Mouse (Mus musculus): ENCODE data around the gene Map1a. TPM values are rescaled to one million over a fixed set of nuclear protein-coding genes. Genes with fewer than 3 reads are reported as not detected.

Map1a gene
- polyA plus RNA-seq, 1 experiment from 2014 or later, result 2.6 TPM

DNA sequence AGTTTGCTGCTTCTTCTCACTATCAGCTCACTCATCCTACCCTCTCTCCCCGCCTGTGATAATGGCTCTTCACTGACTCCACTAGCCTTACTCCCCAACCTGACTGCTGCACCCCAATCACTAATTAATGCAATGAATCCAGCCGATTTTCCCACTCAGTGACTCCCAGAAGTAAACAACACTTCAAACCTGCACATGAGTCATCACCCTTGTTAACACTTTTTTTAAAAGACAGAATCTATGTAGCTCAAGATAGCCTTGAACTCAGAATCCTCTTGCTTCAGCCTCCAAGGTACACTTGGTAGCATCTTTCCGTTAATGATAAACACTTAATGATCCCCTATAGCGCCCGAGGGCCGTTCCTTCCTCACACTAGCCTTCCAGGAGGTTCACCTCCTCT is 65.0 kb downstream of the Map1a start:
- WGBS, result under 1% methylated on average over 6 of the region's 6 CpGs
- ATAC-seq, result no peak

DNA sequence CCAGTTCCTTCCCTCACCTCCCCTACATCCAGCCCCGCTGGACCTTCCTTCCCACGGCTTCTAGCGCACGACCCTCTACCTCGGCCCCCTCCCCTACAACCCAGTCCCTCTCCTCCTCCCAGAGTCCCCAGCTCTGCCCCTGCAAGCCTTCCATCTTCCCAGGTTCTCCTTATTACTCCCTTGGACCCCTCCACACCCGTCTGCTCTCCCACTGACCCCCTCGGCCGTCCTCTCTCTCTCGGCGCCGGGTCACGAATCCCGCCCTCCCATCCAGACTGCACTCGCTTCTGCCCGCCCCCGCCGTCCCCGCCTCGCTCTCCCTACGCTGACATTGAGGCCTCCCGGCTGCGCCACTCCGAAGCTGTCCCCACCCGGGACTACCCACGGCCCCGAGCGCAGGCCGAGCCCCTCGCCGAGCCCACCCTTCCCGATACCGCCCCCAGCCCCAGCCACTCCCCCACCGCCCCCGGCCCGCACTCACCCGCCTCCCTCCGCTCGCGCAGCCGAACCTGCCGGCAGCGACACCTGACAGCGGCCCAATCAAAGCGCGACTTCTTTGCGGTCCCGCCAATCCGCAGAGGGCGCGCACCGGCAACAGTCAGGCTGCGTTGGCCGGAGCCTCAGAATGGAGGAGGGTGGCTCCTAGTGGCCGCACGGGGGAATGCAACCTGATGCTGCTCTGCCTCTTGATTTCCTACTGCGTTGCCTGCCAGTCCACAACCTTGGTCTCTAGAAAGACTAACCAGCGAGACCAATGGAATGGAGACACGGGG is 65.6 kb downstream of the Map1a start, which contains the start of gene Ppip5k1:
TSS of gene Ppip5k1 (minus strand) at position 577 of the 773 bp plus-strand sequence.
- WGBS, result under 1% methylated on average over 58 of the region's 58 CpGs
- Histone ChIP-seq H3K9me3 (ENCODE audit: control insufficient read depth, low read length) (no peaks in the 10 kb centered on the region), H3K27me3 (replicated peaks; ENCODE audit: control insufficient read depth, insufficient read depth, low read length) (no peaks in the 10 kb centered on the region), H3K9ac (ENCODE audit: low read depth, low read length) (peak within 1 kb of the TSS; percentile 82), H3K27ac (ENCODE audit: low read length) (peak within 1 kb of the TSS; percentile 26; the same call in 1 of the 2 replicates), H3K4me1 (ENCODE audit: control insufficient read depth, insufficient read depth, low read length) (peaks cover 16% of the 10 kb centered on the region), H3K36me3 (ENCODE audit: control insufficient read depth, insufficient read depth, low read length) (no peaks in the 10 kb centered on the region), H3K4me3 (ENCODE audit: low read length) (peak within 1 kb of the TSS; percentile 70), H3K4me2 (ENCODE audit: low read depth, low read length) (peak within 1 kb of the TSS; percentile 88)
- peak; percentile 85 for ATAC-seq

More for the DNA sequence above, 65.0 kb downstream of the Map1a start:
- no peaks in the 10 kb centered on the region for H3K27me3 ChIP-seq (replicated peaks; ENCODE audit: control insufficient read depth, insufficient read depth, low read length)
- H3K4me3 ChIP-seq (ENCODE audit: low read length), result peak overlapping the region; percentile 70
- peak overlapping the region; percentile 88 for H3K4me2 ChIP-seq (ENCODE audit: low read depth, low read length)
- peak overlapping the region; percentile 26; the same call in 1 of the 2 replicates for H3K27ac ChIP-seq (ENCODE audit: low read length)
- peak overlapping the region; percentile 82 for H3K9ac ChIP-seq (ENCODE audit: low read depth, low read length)
- no peaks in the 10 kb centered on the region for H3K36me3 ChIP-seq (ENCODE audit: control insufficient read depth, insufficient read depth, low read length)
- no peaks in the 10 kb centered on the region for H3K9me3 ChIP-seq (ENCODE audit: control insufficient read depth, low read length)
- peaks cover 11% of the 10 kb centered on the region; the same call in 1 of the 2 replicates for H3K4me1 ChIP-seq (ENCODE audit: control insufficient read depth, insufficient read depth, low read length)

DNA sequence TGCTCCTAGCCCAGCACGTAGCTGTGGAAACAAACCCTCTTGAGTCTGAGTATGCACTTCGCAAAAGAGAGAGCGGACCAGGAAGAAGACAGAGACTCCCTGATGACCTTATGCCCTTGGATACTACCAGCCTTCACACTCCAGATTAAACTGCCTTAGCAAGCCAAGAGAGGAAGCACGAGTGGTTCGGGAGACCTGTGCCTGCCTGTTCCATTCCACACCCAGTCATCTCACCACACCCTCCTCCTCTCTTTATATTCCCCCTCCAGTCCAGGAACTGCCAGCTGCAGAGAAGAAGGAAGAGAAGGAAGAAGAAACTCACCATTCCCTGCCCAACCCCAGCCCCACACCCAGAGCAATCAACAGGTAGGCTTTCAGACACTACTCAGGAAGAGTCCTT is 68.1 kb downstream of the Map1a start, which contains the start of gene Ckmt1:
TSS of gene Ckmt1 (plus strand) at position 221 of the 400 bp plus-strand sequence.
- H3K9me3 ChIP-seq (ENCODE audit: control insufficient read depth, low read length), result no peaks in the 10 kb centered on the region
- H3K4me2 ChIP-seq (ENCODE audit: low read depth, low read length), result peak within 1 kb of the TSS; percentile 62
- no peaks in the 10 kb centered on the region for H3K27me3 ChIP-seq (replicated peaks; ENCODE audit: control insufficient read depth, insufficient read depth, low read length)
- peak within 1 kb of the TSS; percentile 95 for H3K27ac ChIP-seq (ENCODE audit: low read length)
- peak within 1 kb of the TSS; percentile 56 for H3K4me3 ChIP-seq (ENCODE audit: low read length)
- ATAC-seq, result peak; percentile 69
- H3K9ac ChIP-seq (ENCODE audit: low read depth, low read length), result peak within 1 kb of the TSS; percentile 66
- H3K4me1 ChIP-seq (ENCODE audit: control insufficient read depth, insufficient read depth, low read length), result peaks cover 16% of the 10 kb centered on the region
- no peaks in the 10 kb centered on the region for H3K36me3 ChIP-seq (ENCODE audit: control insufficient read depth, insufficient read depth, low read length)
- WGBS, result 37% methylated on average over 5 of the region's 5 CpGs

DNA sequence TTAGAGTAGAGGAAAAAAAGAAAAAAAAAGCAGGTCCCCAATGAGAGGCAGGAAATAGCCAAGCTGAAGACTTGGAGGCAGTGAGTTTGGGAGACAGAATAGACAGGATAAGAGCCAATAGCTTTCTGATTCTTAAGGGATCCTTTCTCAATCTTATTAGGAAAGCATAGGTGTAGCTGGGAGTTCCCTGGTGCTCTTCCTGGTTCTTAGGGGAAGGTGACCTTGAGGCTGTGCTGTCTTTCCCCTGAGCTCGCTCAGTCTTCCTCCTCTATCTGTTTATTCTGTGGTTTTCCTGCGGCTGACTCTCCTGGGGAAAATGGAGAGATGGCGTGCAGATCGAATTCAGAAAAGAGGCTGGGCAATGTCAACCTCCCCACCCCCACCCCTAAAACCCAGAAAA is 68.6 kb downstream of the Map1a start:
- Histone ChIP-seq H3K4me2 (ENCODE audit: low read depth, low read length) (peak overlapping the region; percentile 62), H3K27ac (ENCODE audit: low read length) (peak overlapping the region; percentile 95), H3K4me3 (ENCODE audit: low read length) (peak overlapping the region; percentile 56), H3K9me3 (ENCODE audit: control insufficient read depth, low read length) (no peaks in the 10 kb centered on the region), H3K4me1 (ENCODE audit: control insufficient read depth, insufficient read depth, low read length) (peaks cover 16% of the 10 kb centered on the region), H3K36me3 (ENCODE audit: control insufficient read depth, insufficient read depth, low read length) (no peaks in the 10 kb centered on the region), H3K9ac (ENCODE audit: low read depth, low read length) (peak overlapping the region; percentile 66), H3K27me3 (replicated peaks; ENCODE audit: control insufficient read depth, insufficient read depth, low read length) (no peaks in the 10 kb centered on the region)
- ATAC-seq, result peak; percentile 39
- WGBS, result 3% methylated on average over 4 of the region's 4 CpGs

DNA sequence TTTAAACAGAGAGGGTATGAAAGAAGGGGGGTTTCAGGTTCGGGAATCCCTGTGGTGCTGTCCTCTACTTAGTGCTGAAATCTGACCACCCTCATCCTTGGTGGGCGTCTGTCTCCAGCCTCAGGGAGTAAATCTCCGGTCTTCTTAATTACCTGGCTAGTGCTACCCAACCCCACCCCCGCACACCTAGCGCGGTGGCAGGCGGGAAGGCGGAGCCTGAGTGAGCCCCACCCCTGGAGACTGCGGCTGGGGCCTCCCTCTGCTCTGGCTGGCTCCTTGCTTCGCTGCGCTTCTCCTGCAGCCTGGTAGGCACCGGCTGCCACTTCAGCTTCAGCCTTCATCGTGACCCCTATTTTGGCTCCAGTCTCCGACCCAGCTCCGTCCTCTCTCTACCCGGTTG is 69.0 kb downstream of the Map1a start:
- peak overlapping the region; percentile 66 for H3K9ac ChIP-seq (ENCODE audit: low read depth, low read length)
- no peaks in the 10 kb centered on the region for H3K27me3 ChIP-seq (replicated peaks; ENCODE audit: control insufficient read depth, insufficient read depth, low read length)
- peak overlapping the region; percentile 95 for H3K27ac ChIP-seq (ENCODE audit: low read length)
- no peaks in the 10 kb centered on the region for H3K36me3 ChIP-seq (ENCODE audit: control insufficient read depth, insufficient read depth, low read length)
- peak; percentile 79 for ATAC-seq
- peaks cover 16% of the 10 kb centered on the region for H3K4me1 ChIP-seq (ENCODE audit: control insufficient read depth, insufficient read depth, low read length)
- under 1% methylated on average over 16 of the region's 16 CpGs for WGBS
- peak overlapping the region; percentile 56 for H3K4me3 ChIP-seq (ENCODE audit: low read length)
- no peaks in the 10 kb centered on the region for H3K9me3 ChIP-seq (ENCODE audit: control insufficient read depth, low read length)
- H3K4me2 ChIP-seq (ENCODE audit: low read depth, low read length), result peak overlapping the region; percentile 62

DNA sequence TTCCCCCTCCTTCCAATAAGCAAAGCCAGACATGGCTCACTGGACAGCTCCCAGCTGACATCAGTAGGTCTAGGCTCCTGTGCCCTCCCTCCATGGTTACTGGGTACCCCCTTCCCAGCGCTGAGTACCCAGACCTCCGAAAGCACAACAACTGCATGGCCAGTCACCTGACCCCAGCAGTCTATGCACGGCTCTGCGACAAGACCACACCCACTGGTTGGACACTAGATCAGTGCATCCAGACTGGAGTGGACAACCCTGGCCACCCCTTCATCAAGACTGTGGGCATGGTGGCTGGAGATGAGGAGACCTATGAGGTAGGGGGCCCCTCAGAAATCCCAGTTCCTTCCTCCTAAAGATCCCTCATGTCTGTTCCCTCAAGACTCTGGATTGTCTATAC is 70.1 kb downstream of the Map1a start:
- Histone ChIP-seq H3K27ac (ENCODE audit: low read length) (peak overlapping the region; percentile 57), H3K27me3 (replicated peaks; ENCODE audit: control insufficient read depth, insufficient read depth, low read length) (no peaks in the 10 kb centered on the region), H3K9ac (ENCODE audit: low read depth, low read length) (peak overlapping the region; percentile 66; the same call in 1 of the 2 replicates), H3K4me1 (ENCODE audit: control insufficient read depth, insufficient read depth, low read length) (peaks cover 9% of the 10 kb centered on the region), H3K9me3 (ENCODE audit: control insufficient read depth, low read length) (no peaks in the 10 kb centered on the region), H3K4me2 (ENCODE audit: low read depth, low read length) (peak overlapping the region; percentile 62), H3K4me3 (ENCODE audit: low read length) (peak overlapping the region; percentile 56), H3K36me3 (ENCODE audit: control insufficient read depth, insufficient read depth, low read length) (no peaks in the 10 kb centered on the region)
- WGBS, result 46% methylated on average over 4 of the region's 4 CpGs
- no peak for ATAC-seq

Other genes starting within 250 kb of the Map1a start
- gene Tgm5, start 203.8 kb upstream of the Map1a start, polyA plus RNA-seq (2015; fragmentation: Nextera tagmentation; extraction: Ambion mirVana), result not detected in 2 replicates
- gene Tgm7, start 179.8 kb upstream of the Map1a start, polyA plus RNA-seq (2015; fragmentation: Nextera tagmentation; extraction: Ambion mirVana), result 0.16 and 0.17 TPM in 2 replicates
- gene Adal, start 149.2 kb upstream of the Map1a start, polyA plus RNA-seq (2015; fragmentation: Nextera tagmentation; extraction: Ambion mirVana), result 16.7 and 17.4 TPM in 2 replicates
- 19.3 and 19.8 TPM in 2 replicates for gene Lcmt2, start 148.9 kb upstream of the Map1a start, polyA plus RNA-seq (2015; fragmentation: Nextera tagmentation; extraction: Ambion mirVana)
- gene Tubgcp4, start 118.9 kb upstream of the Map1a start, polyA plus RNA-seq (2015; fragmentation: Nextera tagmentation; extraction: Ambion mirVana), result 31.8 and 37.2 TPM in 2 replicates
- gene Zscan29, start 118.5 kb upstream of the Map1a start, polyA plus RNA-seq (2015; fragmentation: Nextera tagmentation; extraction: Ambion mirVana), result 8.3 and 8.6 TPM in 2 replicates
- 26.5 and 31.0 TPM in 2 replicates for gene Trp53bp1, start 18.2 kb upstream of the Map1a start, polyA plus RNA-seq (2015; fragmentation: Nextera tagmentation; extraction: Ambion mirVana)
- gene Ppip5k1, start 65.8 kb downstream of the Map1a start, polyA plus RNA-seq (2015; fragmentation: Nextera tagmentation; extraction: Ambion mirVana), result 18.7 and 21.4 TPM in 2 replicates
- gene Ckmt1, start 68.1 kb downstream of the Map1a start, polyA plus RNA-seq (2015; fragmentation: Nextera tagmentation; extraction: Ambion mirVana), result 880 and 1,082 TPM in 2 replicates
- gene Strc, start 97.6 kb downstream of the Map1a start, polyA plus RNA-seq (2015; fragmentation: Nextera tagmentation; extraction: Ambion mirVana), result 0.04 TPM in 2 replicates
- 889 and 911 TPM in 2 replicates for gene Pdia3, start 124.2 kb downstream of the Map1a start, polyA plus RNA-seq (2015; fragmentation: Nextera tagmentation; extraction: Ambion mirVana)
- gene Catsper2, start 124.2 kb downstream of the Map1a start, polyA plus RNA-seq (2015; fragmentation: Nextera tagmentation; extraction: Ambion mirVana), result 1.1 and 1.5 TPM in 2 replicates
- 6.7 and 7.9 TPM in 2 replicates for gene Ell3, start 154.7 kb downstream of the Map1a start, polyA plus RNA-seq (2015; fragmentation: Nextera tagmentation; extraction: Ambion mirVana)
- gene Serf2, start 159.6 kb downstream of the Map1a start, polyA plus RNA-seq (2015; fragmentation: Nextera tagmentation; extraction: Ambion mirVana), result 456 and 469 TPM in 2 replicates
- gene Hypk, start 163.7 kb downstream of the Map1a start, polyA plus RNA-seq (2015; fragmentation: Nextera tagmentation; extraction: Ambion mirVana), result 88.3 and 89.9 TPM in 2 replicates
- 0.13 TPM in 1 of 2 replicates, not detected in the other for gene Serinc4, start 167.2 kb downstream of the Map1a start, polyA plus RNA-seq (2015; fragmentation: Nextera tagmentation; extraction: Ambion mirVana)
- gene Mfap1b, start 184.5 kb downstream of the Map1a start, polyA plus RNA-seq (2015; fragmentation: Nextera tagmentation; extraction: Ambion mirVana), result 38.2 and 40.2 TPM in 2 replicates
- gene Mfap1a, start 217.1 kb downstream of the Map1a start, polyA plus RNA-seq (2015; fragmentation: Nextera tagmentation; extraction: Ambion mirVana), result 18.7 and 21.5 TPM in 2 replicates
- 4.8 and 5.0 TPM in 2 replicates for gene Wdr76, start 217.1 kb downstream of the Map1a start, polyA plus RNA-seq (2015; fragmentation: Nextera tagmentation; extraction: Ambion mirVana)

All from intestine, embryonic 16.5 days (tissue).